Comparison of ENCODE assay signal across 8 mouse cellular contexts in genomic region chr11:115933747-115934110, GRCm38 (mm10). TPM values are rescaled to one million over a fixed set of nuclear protein-coding genes. Genes with fewer than 3 reads are reported as not detected.
DNase-seq lines count a peak whose midpoint lies in the region; ATAC-seq and TF ChIP-seq lines count a peak whose summit lies in the region.

No protein-coding gene starts in this region.

- H3K4me1 ChIP-seq in heart, embryonic 16.5 days (ENCODE audit: control insufficient read depth, insufficient read depth, low read length) = peaks cover 20% of the 10 kb centered on the region
- H3K4me1 ChIP-seq in bone marrow, adult 2 months (ENCODE audit: control insufficient read depth, insufficient read depth, low read length) = no peaks in the 10 kb centered on the region; the same call in 1 of the 2 replicates
- H3K4me1 ChIP-seq in hindbrain, embryonic 16.5 days (ENCODE audit: control insufficient read depth, insufficient read depth, low read depth, low read length) = peaks cover 25% of the 10 kb centered on the region
- H3K4me1 ChIP-seq in midbrain, embryonic 13.5 days (replicated peaks) = peaks cover 33% of the 10 kb centered on the region

- no peak for DNase-seq in heart, postnatal 25 days (ENCODE audit: low spot score)
- no peak for DNase-seq in layer of hippocampus, postnatal 10 days (ENCODE audit: low spot score in 2 of 2)
- DNase-seq in adrenal gland, adult 8-10 months = no peak

- peak overlapping the region; percentile 88 for H3K4me2 ChIP-seq in heart, embryonic 16.5 days (ENCODE audit: low read depth, low read length)
- peak overlapping the region; percentile 94 for H3K4me2 ChIP-seq in hindbrain, embryonic 16.5 days (ENCODE audit: low read length)
- peak overlapping the region; percentile 96 for H3K4me2 ChIP-seq in midbrain, embryonic 13.5 days (replicated peaks)

- peaks cover 20% of the 10 kb centered on the region for H3K36me3 ChIP-seq in heart, embryonic 16.5 days (ENCODE audit: control insufficient read depth, insufficient read depth)
- H3K36me3 ChIP-seq in hindbrain, embryonic 16.5 days (ENCODE audit: control insufficient read depth, insufficient read depth, low read length) = peaks cover 4% of the 10 kb centered on the region
- peaks cover 40% of the 10 kb centered on the region for H3K36me3 ChIP-seq in midbrain, embryonic 13.5 days

- intact Hi-C loops in heart, postnatal 25 days (cut with DNase I) = no loop called here

- peak overlapping the region; percentile 48; the same call in 1 of the 2 replicates for H3K27ac ChIP-seq in heart, embryonic 16.5 days (ENCODE audit: low read length)
- H3K27ac ChIP-seq in bone marrow, adult 2 months (ENCODE audit: control insufficient read depth, insufficient read depth, low read depth, low read length, poor library complexity) = no peak overlapping the region; the same call in 1 of the 2 replicates
- H3K27ac ChIP-seq in hindbrain, embryonic 16.5 days (ENCODE audit: low read depth, low read length) = peak overlapping the region; percentile 67; the same call in 1 of the 2 replicates
- peak overlapping the region; percentile 52 for H3K27ac ChIP-seq in midbrain, embryonic 13.5 days

- no peaks in the 10 kb centered on the region for H3K27me3 ChIP-seq in heart, embryonic 16.5 days (ENCODE audit: control insufficient read depth, insufficient read depth, low read length)
- no peaks in the 10 kb centered on the region for H3K27me3 ChIP-seq in hindbrain, embryonic 16.5 days (replicated peaks; ENCODE audit: control insufficient read depth, insufficient read depth, low read length)
- no peaks in the 10 kb centered on the region for H3K27me3 ChIP-seq in midbrain, embryonic 13.5 days

- TF ChIP-seq POLR2A in bone marrow, adult 2 months (IDR thresholded peaks at IDR 0.05; ENCODE audit: borderline replicate concordance, control insufficient read depth, low read depth, low read length) = no peak

- TF ChIP-seq CTCF in bone marrow, adult 2 months (IDR thresholded peaks at IDR 0.05; ENCODE audit: control insufficient read depth, insufficient read depth, low read length) = no peak

- peak overlapping the region; percentile 89 for H3K9ac ChIP-seq in heart, embryonic 16.5 days (ENCODE audit: low read length)
- H3K9ac ChIP-seq in hindbrain, embryonic 16.5 days (ENCODE audit: low read depth, low read length) = peak overlapping the region; percentile 88
- H3K9ac ChIP-seq in midbrain, embryonic 13.5 days (replicated peaks) = peak overlapping the region; percentile 89

- peak; percentile 14; the same call in 1 of the 2 replicates for ATAC-seq in heart, embryonic 16.5 days (replicated peaks; ENCODE audit: extremely low read depth, insufficient read depth, low FRiP score)
- ATAC-seq in hindbrain, embryonic 16.5 days = peak; percentile 77
- ATAC-seq in midbrain, embryonic 13.5 days = no peak; the same call in none of the 2 replicates
- no peak for ATAC-seq in granulocyte monocyte progenitor cell, adult 5-6 weeks (replicated peaks; ENCODE audit: poor library complexity, severe bottlenecking)

- H3K9me3 ChIP-seq in heart, embryonic 16.5 days (replicated peaks; ENCODE audit: control insufficient read depth, low read length) = no peaks in the 10 kb centered on the region
- no peaks in the 10 kb centered on the region for H3K9me3 ChIP-seq in hindbrain, embryonic 16.5 days (ENCODE audit: control insufficient read depth, low read length)
- no peaks in the 10 kb centered on the region for H3K9me3 ChIP-seq in midbrain, embryonic 13.5 days

- WGBS in heart, embryonic 16.5 days = under 1% methylated on average over 16 of the region's 16 CpGs
- WGBS in bone marrow, adult 2 months = under 1% methylated on average over 16 of the region's 16 CpGs
- WGBS in hindbrain, embryonic 16.5 days = under 1% methylated on average over 16 of the region's 16 CpGs
- 1% methylated on average over 16 of the region's 16 CpGs for WGBS in midbrain, embryonic 13.5 days

- H3K4me3 ChIP-seq in heart, embryonic 16.5 days (ENCODE audit: low read length) = peak overlapping the region; percentile 99
- peak overlapping the region; percentile 96 for H3K4me3 ChIP-seq in bone marrow, adult 2 months (replicated peaks; ENCODE audit: control insufficient read depth, low read depth, low read length)
- H3K4me3 ChIP-seq in hindbrain, embryonic 16.5 days (ENCODE audit: low read length) = peak overlapping the region; percentile 97
- H3K4me3 ChIP-seq in midbrain, embryonic 13.5 days (replicated peaks) = peak overlapping the region; percentile 94

RNA-seq across cellular contexts. Expression of gene Recql5, which starts 0.5 kb away (rescaled TPM):
- 13.2 and 13.6 TPM in 2 replicates for polyA plus RNA-seq in heart, embryonic 16.5 days (2015; fragmentation: Nextera tagmentation; extraction: Ambion mirVana)
- 1 to 10 TPM; 7.3 to 8.8 TPM for total RNA-seq in heart, postnatal 25 days (2021)
- polyA plus RNA-seq in bone marrow, adult 2 months (2011; ENCODE audit: insufficient read depth, insufficient read length, low replicate concordance, missing spikeins) = 17.4 and 40.9 TPM in 2 replicates
- polyA plus RNA-seq in hindbrain, embryonic 16.5 days (2015; fragmentation: Nextera tagmentation; extraction: Ambion mirVana) = 20.2 and 21.3 TPM in 2 replicates
- 28.3 and 29.2 TPM in 2 replicates for polyA plus RNA-seq in midbrain, embryonic 13.5 days (2015; fragmentation: Nextera tagmentation; extraction: Ambion mirVana)
- total RNA-seq in layer of hippocampus, postnatal 10 days (2021) = 10 to 100 TPM; 21.6 to 25.5 TPM
- total RNA-seq in granulocyte monocyte progenitor cell, adult 5-6 weeks (2014; fragmentation: Nextera tagmentation) = 22.8 and 27.6 TPM in 2 replicates
- 18.9 and 19.3 TPM in 2 replicates for total RNA-seq in granulocyte monocyte progenitor cell, adult 5-6 weeks (2017)
- total RNA-seq in adrenal gland, adult 8-10 months (2022) = 10 to 100 TPM; 24.7 to 40.4 (median 36.6) TPM

RNA-seq across cellular contexts. Expression of gene Sap30bp, which starts 0.6 kb away (rescaled TPM):
- 20.2 and 23.5 TPM in 2 replicates for polyA plus RNA-seq in heart, embryonic 16.5 days (2015; fragmentation: Nextera tagmentation; extraction: Ambion mirVana)
- total RNA-seq in heart, postnatal 25 days (2021) = 10 to 100 TPM; 14.1 to 17.4 TPM
- 12.8 and 21.7 TPM in 2 replicates for polyA plus RNA-seq in bone marrow, adult 2 months (2011; ENCODE audit: insufficient read depth, insufficient read length, low replicate concordance, missing spikeins)
- polyA plus RNA-seq in hindbrain, embryonic 16.5 days (2015; fragmentation: Nextera tagmentation; extraction: Ambion mirVana) = 38.4 and 45.3 TPM in 2 replicates
- 52.7 and 53.8 TPM in 2 replicates for polyA plus RNA-seq in midbrain, embryonic 13.5 days (2015; fragmentation: Nextera tagmentation; extraction: Ambion mirVana)
- total RNA-seq in layer of hippocampus, postnatal 10 days (2021) = 10 to 100 TPM; 52.6 to 53.4 TPM
- 20.4 and 44.5 TPM in 2 replicates for total RNA-seq in granulocyte monocyte progenitor cell, adult 5-6 weeks (2014; fragmentation: Nextera tagmentation)
- 145 and 211 TPM in 2 replicates for total RNA-seq in granulocyte monocyte progenitor cell, adult 5-6 weeks (2017)
- 10 to 100 TPM; 46.2 to 53.7 (median 48.3) TPM for total RNA-seq in adrenal gland, adult 8-10 months (2022)

RNA-seq across cellular contexts. Expression of gene Smim6, which starts 21.9 kb away (rescaled TPM):
- polyA plus RNA-seq in heart, embryonic 16.5 days (2015; fragmentation: Nextera tagmentation; extraction: Ambion mirVana) = 3.7 and 5.7 TPM in 2 replicates
- under 1 TPM in 1 of 2 experiments, not detected in 1; 0.26 TPM for total RNA-seq in heart, postnatal 25 days (2021)
- polyA plus RNA-seq in bone marrow, adult 2 months (2011; ENCODE audit: insufficient read depth, insufficient read length, low replicate concordance, missing spikeins) = 4.4 and 13.1 TPM in 2 replicates
- polyA plus RNA-seq in hindbrain, embryonic 16.5 days (2015; fragmentation: Nextera tagmentation; extraction: Ambion mirVana) = 0.49 and 0.58 TPM in 2 replicates
- 0.84 and 0.93 TPM in 2 replicates for polyA plus RNA-seq in midbrain, embryonic 13.5 days (2015; fragmentation: Nextera tagmentation; extraction: Ambion mirVana)
- not detected for total RNA-seq in layer of hippocampus, postnatal 10 days (2021)
- total RNA-seq in granulocyte monocyte progenitor cell, adult 5-6 weeks (2014; fragmentation: Nextera tagmentation) = 0.88 and 2.3 TPM in 2 replicates
- total RNA-seq in granulocyte monocyte progenitor cell, adult 5-6 weeks (2017) = 0.69 TPM in 1 of 2 replicates, not detected in the other
- total RNA-seq in adrenal gland, adult 8-10 months (2022) = not detected

RNA-seq across cellular contexts. Expression of gene Smim5, which starts 34.0 kb away (rescaled TPM):
- 68.4 and 82.9 TPM in 2 replicates for polyA plus RNA-seq in heart, embryonic 16.5 days (2015; fragmentation: Nextera tagmentation; extraction: Ambion mirVana)
- total RNA-seq in heart, postnatal 25 days (2021) = 10 to 100 TPM; 19.7 to 20.2 TPM
- 44.8 and 74.9 TPM in 2 replicates for polyA plus RNA-seq in bone marrow, adult 2 months (2011; ENCODE audit: insufficient read depth, insufficient read length, low replicate concordance, missing spikeins)
- 2.5 and 3.9 TPM in 2 replicates for polyA plus RNA-seq in hindbrain, embryonic 16.5 days (2015; fragmentation: Nextera tagmentation; extraction: Ambion mirVana)
- 0.97 and 1.4 TPM in 2 replicates for polyA plus RNA-seq in midbrain, embryonic 13.5 days (2015; fragmentation: Nextera tagmentation; extraction: Ambion mirVana)
- total RNA-seq in layer of hippocampus, postnatal 10 days (2021) = under 1 TPM; 0.85 to 0.98 TPM
- 7.1 and 10.4 TPM in 2 replicates for total RNA-seq in granulocyte monocyte progenitor cell, adult 5-6 weeks (2014; fragmentation: Nextera tagmentation)
- 3.5 and 7.8 TPM in 2 replicates for total RNA-seq in granulocyte monocyte progenitor cell, adult 5-6 weeks (2017)
- total RNA-seq in adrenal gland, adult 8-10 months (2022) = under 1 TPM; 0.29 to 0.65 (median 0.42) TPM

RNA-seq across cellular contexts. Expression of gene Itgb4, which starts 40.8 kb away (rescaled TPM):
- 2.7 and 4.4 TPM in 2 replicates for polyA plus RNA-seq in heart, embryonic 16.5 days (2015; fragmentation: Nextera tagmentation; extraction: Ambion mirVana)
- 1 to 10 TPM; 3.5 to 4.0 TPM for total RNA-seq in heart, postnatal 25 days (2021)
- polyA plus RNA-seq in bone marrow, adult 2 months (2011; ENCODE audit: insufficient read depth, insufficient read length, low replicate concordance, missing spikeins) = 0.47 and 1.7 TPM in 2 replicates
- 1.8 and 2.1 TPM in 2 replicates for polyA plus RNA-seq in hindbrain, embryonic 16.5 days (2015; fragmentation: Nextera tagmentation; extraction: Ambion mirVana)
- polyA plus RNA-seq in midbrain, embryonic 13.5 days (2015; fragmentation: Nextera tagmentation; extraction: Ambion mirVana) = 0.15 and 0.43 TPM in 2 replicates
- 1 to 10 TPM in 1 of 2 experiments, under 1 TPM in 1; 0.85 to 1.3 TPM for total RNA-seq in layer of hippocampus, postnatal 10 days (2021)
- not detected in 2 replicates for total RNA-seq in granulocyte monocyte progenitor cell, adult 5-6 weeks (2014; fragmentation: Nextera tagmentation)
- total RNA-seq in granulocyte monocyte progenitor cell, adult 5-6 weeks (2017) = not detected in 2 replicates
- total RNA-seq in adrenal gland, adult 8-10 months (2022) = 1 to 10 TPM; 3.5 to 5.1 (median 3.9) TPM

Comparison
In these comparisons a context has a peak if more than half of its experiments do, and no peak if none do; other contexts are left out.
1. ATAC-seq: peak in heart, embryonic 16.5 days (single experiment) and hindbrain, embryonic 16.5 days (single experiment); none in midbrain, embryonic 13.5 days (single experiment) and granulocyte monocyte progenitor cell, adult 5-6 weeks (single experiment).
2. Peak in every context shown above with its lines, with median percentiles within 50 percentile points of each other: H3K4me2 ChIP-seq, H3K4me3 ChIP-seq and H3K9ac ChIP-seq.